Mouse (Mus musculus) B cell, adult 2 months (primary cell): ENCODE measurements at regions not wholly inside any gene's neighbourhood (a gene's known extent, or its start where the extent isn't known, plus 50 kb on each side); places are given as distances from the start of the nearest gene placed in this dataset.

Experiments used
- DNase-seq, 2 experiments: peaks; one replicate each; pipeline ENCODE4 v3.0.0; 2022

- DNase-seq = no peak
Measured at GRCm38 (mm10) chr7:73151586-73152467, 223.5 kb upstream of the Rgma start.

GRCm38 (mm10) chr7:73153668-73154067, 221.6 kb upstream of the Rgma start:
- no peak for DNase-seq

GRCm38 (mm10) chr7:73158833-73159232, 216.5 kb upstream of the Rgma start:
- no peak for DNase-seq

- no peak for DNase-seq
Measured at GRCm38 (mm10) chr7:73160968-73161367, 214.3 kb upstream of the Rgma start.

- no peak for DNase-seq
Measured at GRCm38 (mm10) chr7:73163687-73164086, 211.6 kb upstream of the Rgma start.

- no peak for DNase-seq
Measured at GRCm38 (mm10) chr7:73165521-73165920, 209.8 kb upstream of the Rgma start.

- no peak for DNase-seq
Measured at GRCm38 (mm10) chr7:73169416-73169815, 205.9 kb upstream of the Rgma start.

GRCm38 (mm10) chr7:73172615-73173014, 202.7 kb upstream of the Rgma start:
- DNase-seq = no peak

- DNase-seq = no peak
Measured at GRCm38 (mm10) chr7:73183761-73184160, 191.5 kb upstream of the Rgma start.

- no peak for DNase-seq
Measured at GRCm38 (mm10) chr7:73184208-73185070, 190.9 kb upstream of the Rgma start.

GRCm38 (mm10) chr7:73185071-73185531, 190.2 kb upstream of the Rgma start:
- DNase-seq = no peak

- DNase-seq = no peak
Measured at GRCm38 (mm10) chr7:73185591-73185990, 189.7 kb upstream of the Rgma start.

- no peak for DNase-seq
Measured at GRCm38 (mm10) chr7:73186501-73186900, 188.8 kb upstream of the Rgma start.

GRCm38 (mm10) chr7:73191388-73192278, 183.7 kb upstream of the Rgma start:
- no peak for DNase-seq

- no peak for DNase-seq
Measured at GRCm38 (mm10) chr7:73192839-73193238, 182.5 kb upstream of the Rgma start.

- DNase-seq = no peak
Measured at GRCm38 (mm10) chr7:73195306-73195705, 180.0 kb upstream of the Rgma start.

GRCm38 (mm10) chr7:73196851-73197531, 178.3 kb upstream of the Rgma start:
- DNase-seq = no peak

GRCm38 (mm10) chr7:73198069-73198468, 177.2 kb upstream of the Rgma start:
- no peak for DNase-seq

- DNase-seq = no peak
Measured at GRCm38 (mm10) chr7:73199967-73200366, 175.3 kb upstream of the Rgma start.

- DNase-seq = no peak
Measured at GRCm38 (mm10) chr7:73201330-73201729, 174.0 kb upstream of the Rgma start.

- DNase-seq = no peak
Measured at GRCm38 (mm10) chr7:73206922-73207811, 168.1 kb upstream of the Rgma start.
